Mouse (Mus musculus) hindbrain, postnatal 0 days (tissue): Measurements from ENCODE around the gene Atp5g1. TPM values are rescaled to one million over a fixed set of nuclear protein-coding genes. Genes with fewer than 3 reads are reported as not detected.
A peak's percentile ranks its signal among the peaks of the same experiment; 100 is the strongest.

Experiments
- ATAC-seq: fragments of 200-750 bp; cut with Nextera tagmentation; 2 replicates; pipeline ENCODE4 v1.8.0; 2017; ENCODE audit warnings: mild to moderate bottlenecking, moderate TSS enrichment, moderate library complexity
- DNase-seq: peaks from one replicate; pipeline ENCODE4 v3.0.0-alpha.2; 2015; ENCODE audit warnings: low spot score
- H3K27ac ChIP-seq: fragments of 300-500 bp; sonication (generic); 2 replicates; pipeline ENCODE4 v1.5.1; 2014; ENCODE audit warnings: mild to moderate bottlenecking
- H3K27me3 ChIP-seq: fragments of 300-500 bp; sonication (generic); 2 replicates; pipeline ENCODE4 v1.6.1; 2014; ENCODE audit warnings: low read length, mixed read lengths; ENCODE audit not compliant: insufficient read depth
- H3K36me3 ChIP-seq: fragments of 300-500 bp; sonication (generic); 2 replicates; pipeline ENCODE4 v1.6.1; 2014; ENCODE audit warnings: low read length, mixed read lengths; ENCODE audit not compliant: insufficient read depth
- H3K4me1 ChIP-seq: fragments of 300-500 bp; sonication (generic); 2 replicates; pipeline ENCODE4 v1.6.1; 2014; ENCODE audit warnings: antibody characterized with exemption, low read length, mixed read lengths; ENCODE audit not compliant: insufficient read depth
- H3K4me2 ChIP-seq: fragments of 300-500 bp; sonication (generic); 2 replicates; pipeline ENCODE4 v1.6.1; 2014; ENCODE audit warnings: low read depth, mild to moderate bottlenecking, low read length, moderate library complexity, mixed read lengths
- H3K4me3 ChIP-seq: fragments of 300-500 bp; sonication (generic); 2 replicates; pipeline ENCODE4 v1.5.1; 2014; ENCODE audit warnings: low read length
- H3K9ac ChIP-seq: fragments of 300-500 bp; sonication (generic); replicated peaks from 2 replicates; pipeline ENCODE4 v1.6.1; 2014; ENCODE audit warnings: mild to moderate bottlenecking, low read length, moderate library complexity, mixed read lengths
- H3K9me3 ChIP-seq: fragments of 300-500 bp; sonication (generic); 2 replicates; pipeline ENCODE4 v1.6.1; 2016; ENCODE audit warnings: low read length, mixed read lengths
- CTCF ChIP-seq: IDR thresholded peaks from 2 replicates; pipeline ENCODE4 v1.5.1; 2016; ENCODE audit warnings: antibody characterized with exemption, control low read depth, low read depth
- WGBS: fragments of 180-500 bp; shearing (Covaris S2); extraction: QIAGEN DNeasy Blood & Tissue Kit; methylation state at CpG from one replicate; pipeline ENCODE4 v1.1.7; 2014; 5-methylcytosine and 5-hydroxymethylcytosine counted together
- polyA plus RNA-seq: library from polyadenylated mRNA; unstranded; fragments of >200 nt; fragmentation: Nextera tagmentation; extraction: Ambion mirVana; gene quantifications from 2 replicates; pipeline ENCODE4 v1.2.1, GENCODE M21; 2015
- total RNA-seq: library from RNA; depleted of rRNA; stranded (reverse); fragments of >200 nt; gene quantifications from 2 replicates; pipeline ENCODE4 v1.2.3, GENCODE M21; 2014

The Atp5g1 gene
- total and polyA plus RNA-seq, 2 experiments from 2014 or later = 703 to 1,324 TPM

GRCm38 (mm10) chr11:96064521-96065214, 10.8 kb downstream of the Atp5g1 start:
- Histone ChIP-seq H3K4me3 (peak overlapping the region; percentile 95), H3K4me1 (peaks cover 10% of the 10 kb centered on the region), H3K9me3 (no peaks in the 10 kb centered on the region), H3K9ac (peak overlapping the region; percentile 87), H3K27me3 (no peaks in the 10 kb centered on the region), H3K27ac (peak overlapping the region; percentile 86), H3K36me3 (peaks cover 10% of the 10 kb centered on the region), H3K4me2 (peak overlapping the region; percentile 93)
- WGBS = under 1% methylated on average over 53 of the region's 64 CpGs
- ATAC-seq (peak; percentile 63), DNase-seq (no peak)
- no peak for TF ChIP-seq CTCF

DNA sequence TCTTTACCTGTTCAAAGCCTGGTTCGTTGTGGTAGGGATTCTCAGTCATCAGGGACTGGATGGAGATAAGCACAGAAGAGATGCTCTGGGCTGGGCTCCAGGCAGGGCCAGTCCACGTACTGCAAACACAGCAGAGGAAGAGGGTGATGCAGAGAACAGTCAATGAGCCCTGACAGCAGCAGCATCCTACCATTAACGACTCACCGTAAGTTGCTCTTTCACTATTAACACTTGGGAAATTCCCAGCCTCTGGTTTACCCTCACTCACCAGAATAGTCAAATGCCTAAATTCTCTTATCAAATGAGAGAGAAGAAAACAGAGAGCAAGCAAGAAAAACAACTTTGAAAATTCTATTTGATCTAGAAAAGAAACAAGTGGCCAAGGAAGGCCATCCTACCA, 17.2 kb downstream of the Atp5g1 start:
- H3K36me3 ChIP-seq = peaks cover 37% of the 10 kb centered on the region
- H3K9ac ChIP-seq = no peak overlapping the region
- no peak overlapping the region for H3K4me3 ChIP-seq
- no peak for TF ChIP-seq CTCF
- H3K9me3 ChIP-seq = no peaks in the 10 kb centered on the region
- no peaks in the 10 kb centered on the region for H3K27me3 ChIP-seq
- H3K4me1 ChIP-seq = peaks cover 1% of the 10 kb centered on the region
- ATAC-seq (no peak), DNase-seq (no peak)
- H3K4me2 ChIP-seq = no peak overlapping the region
- WGBS = 90% methylated on average over 4 of the region's 4 CpGs
- H3K27ac ChIP-seq = no peak overlapping the region

- WGBS = 92% methylated on average over 3 of the region's 3 CpGs
- no peaks in the 10 kb centered on the region for H3K9me3 ChIP-seq
- no peak overlapping the region for H3K4me2 ChIP-seq
- H3K4me3 ChIP-seq = no peak overlapping the region
- no peaks in the 10 kb centered on the region for H3K4me1 ChIP-seq
- H3K36me3 ChIP-seq = peaks cover 53% of the 10 kb centered on the region
- H3K27me3 ChIP-seq = no peaks in the 10 kb centered on the region
- no peak overlapping the region for H3K9ac ChIP-seq
- no peak overlapping the region for H3K27ac ChIP-seq
- TF ChIP-seq CTCF = no peak
- ATAC-seq (no peak), DNase-seq (no peak)
Measured at GRCm38 (mm10) chr11:96050854-96051253, 24.6 kb downstream of the Atp5g1 start.

GRCm38 (mm10) chr11:96049939-96050338, 25.5 kb downstream of the Atp5g1 start:
- no peaks in the 10 kb centered on the region for H3K9me3 ChIP-seq
- no peak overlapping the region for H3K4me3 ChIP-seq
- WGBS = 79% methylated on average over 4 of the region's 4 CpGs
- H3K36me3 ChIP-seq = peaks cover 59% of the 10 kb centered on the region
- H3K27ac ChIP-seq = no peak overlapping the region
- no peaks in the 10 kb centered on the region for H3K27me3 ChIP-seq
- DNase-seq (no peak), ATAC-seq (no peak)
- no peak for TF ChIP-seq CTCF
- no peak overlapping the region for H3K4me2 ChIP-seq
- no peaks in the 10 kb centered on the region for H3K4me1 ChIP-seq
- no peak overlapping the region for H3K9ac ChIP-seq

GRCm38 (mm10) chr11:96047469-96048373, 27.7 kb downstream of the Atp5g1 start:
- no peaks in the 10 kb centered on the region for H3K9me3 ChIP-seq
- TF ChIP-seq CTCF = no peak

GRCm38 (mm10) chr11:96046793-96047192, 28.7 kb downstream of the Atp5g1 start:
- H3K9ac ChIP-seq = no peak overlapping the region
- H3K4me2 ChIP-seq = no peak overlapping the region
- no peaks in the 10 kb centered on the region for H3K27me3 ChIP-seq
- H3K4me1 ChIP-seq = no peaks in the 10 kb centered on the region
- WGBS = 74% methylated on average over 2 of the region's 2 CpGs
- no peak overlapping the region for H3K4me3 ChIP-seq
- H3K9me3 ChIP-seq = no peaks in the 10 kb centered on the region
- no peak for TF ChIP-seq CTCF
- no peak for ATAC-seq
- peaks cover 49% of the 10 kb centered on the region for H3K36me3 ChIP-seq
- no peak for DNase-seq
- no peak overlapping the region for H3K27ac ChIP-seq

More at GRCm38 (mm10) chr11:96047469-96048373, 27.7 kb downstream of the Atp5g1 start:
- H3K4me1 ChIP-seq = no peaks in the 10 kb centered on the region
- H3K4me3 ChIP-seq = no peak overlapping the region
- WGBS = 85% methylated on average over 4 of the region's 4 CpGs
- H3K27ac ChIP-seq = no peak overlapping the region
- no peak overlapping the region for H3K9ac ChIP-seq
- no peak overlapping the region for H3K4me2 ChIP-seq
- DNase-seq = no peak
- ATAC-seq = no peak
- peaks cover 54% of the 10 kb centered on the region for H3K36me3 ChIP-seq
- H3K27me3 ChIP-seq = no peaks in the 10 kb centered on the region
